Mouse (Mus musculus): Measurements from ENCODE around the gene Hapln3. TPM values are rescaled to one million over a fixed set of nuclear protein-coding genes. Genes with fewer than 3 reads are reported as not detected.

Gene Hapln3
- not detected for polyA plus RNA-seq (2014; fragmentation: Illumina TruSeq; extraction: RNeasy Lipid Tissue Mini Kit (QIAGEN cat#74804); ENCODE audit: low read depth, low replicate concordance)

GRCm38 (mm10) chr7:79130843-79131444 is at the start of gene Hapln3:
Hapln3 (minus strand) TSS chr7:79131018.

GRCm38 (mm10) chr7:79148711-79149266 is 18.0 kb upstream of the Hapln3 start, which contains the start of gene Mfge8:
Mfge8 (minus strand) TSS chr7:79149060.

Other genes starting within 250 kb of the Hapln3 start
- gene Aen, start 235.2 kb downstream of the Hapln3 start, polyA plus RNA-seq (2014; fragmentation: Illumina TruSeq; extraction: RNeasy Lipid Tissue Mini Kit (QIAGEN cat#74804); ENCODE audit: low read depth, low replicate concordance): 22.3 TPM
- gene Isg20, start 217.6 kb downstream of the Hapln3 start, polyA plus RNA-seq (2014; fragmentation: Illumina TruSeq; extraction: RNeasy Lipid Tissue Mini Kit (QIAGEN cat#74804); ENCODE audit: low read depth, low replicate concordance): 1.3 TPM
- 0.47 TPM for gene Acan, start 77.5 kb downstream of the Hapln3 start, polyA plus RNA-seq (2014; fragmentation: Illumina TruSeq; extraction: RNeasy Lipid Tissue Mini Kit (QIAGEN cat#74804); ENCODE audit: low read depth, low replicate concordance)
- gene Mfge8, start 18.0 kb upstream of the Hapln3 start, polyA plus RNA-seq (2014; fragmentation: Illumina TruSeq; extraction: RNeasy Lipid Tissue Mini Kit (QIAGEN cat#74804); ENCODE audit: low read depth, low replicate concordance): 4.4 TPM
- 580 TPM for gene Abhd2, start 142.2 kb upstream of the Hapln3 start, polyA plus RNA-seq (2014; fragmentation: Illumina TruSeq; extraction: RNeasy Lipid Tissue Mini Kit (QIAGEN cat#74804); ENCODE audit: low read depth, low replicate concordance)

All from adrenal gland, adult 10 weeks (tissue).